Mouse (Mus musculus): ENCODE data around the gene Tmem233. TPM values are rescaled to one million over a fixed set of nuclear protein-coding genes. Genes with fewer than 3 reads are reported as not detected.

Tmem233 gene
- not detected in 2 replicates for polyA plus RNA-seq (2012; rRNA removed)

GRCm38 (mm10) chr5:116083081-116083480 is at the start of gene Tmem233:
Tmem233 (minus strand) TSS chr5:116083244.
- TF ChIP-seq CTCF (IDR thresholded peaks at IDR 0.05; ENCODE audit: extremely low read depth, insufficient read depth, low read length) (no peak), POLR2A (IDR thresholded peaks at IDR 0.05; ENCODE audit: extremely low read depth, insufficient read depth, low read length) (no peak)
- Histone ChIP-seq H3K27ac (ENCODE audit: insufficient read depth, low read length) (no peak within 1 kb of the TSS), H3K4me3 (ENCODE audit: insufficient read depth, low read length) (no peak within 1 kb of the TSS), H3K4me1 (ENCODE audit: control insufficient read depth, insufficient read depth, low read length) (no peaks in the 10 kb centered on the region)

GRCm38 (mm10) chr5:116123344-116123743 is 40.3 kb upstream of the Tmem233 start:
- Histone ChIP-seq H3K27ac (ENCODE audit: insufficient read depth, low read length) (no peak overlapping the region), H3K4me1 (ENCODE audit: control insufficient read depth, insufficient read depth, low read length) (no peaks in the 10 kb centered on the region), H3K4me3 (ENCODE audit: insufficient read depth, low read length) (no peak overlapping the region)
- peak; percentile 98 for TF ChIP-seq CTCF (IDR thresholded peaks at IDR 0.05; ENCODE audit: extremely low read depth, insufficient read depth, low read length)
- TF ChIP-seq POLR2A (IDR thresholded peaks at IDR 0.05; ENCODE audit: extremely low read depth, insufficient read depth, low read length): no peak

DNA sequence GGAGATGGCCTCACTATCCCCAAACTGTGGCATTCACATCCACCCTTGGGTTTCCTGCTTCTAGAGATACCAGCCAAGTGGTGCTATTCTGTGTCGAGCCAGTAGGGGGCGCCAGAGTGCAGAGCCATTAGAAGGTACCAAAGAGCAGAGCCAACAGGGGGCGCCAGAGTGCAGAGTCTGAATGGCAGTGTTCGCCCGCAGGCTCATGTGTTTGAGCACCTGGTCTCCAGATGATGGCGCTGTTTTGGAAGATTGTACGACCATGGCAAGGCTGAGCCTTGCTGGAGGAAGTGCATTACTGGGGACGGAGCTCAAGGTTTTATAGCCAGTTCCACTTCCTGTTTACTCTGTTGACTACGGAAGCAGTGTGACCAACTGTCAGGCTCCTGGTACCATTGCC is 33.5 kb upstream of the Tmem233 start:
- H3K4me3 ChIP-seq (ENCODE audit: insufficient read depth, low read length): no peak overlapping the region
- TF ChIP-seq POLR2A (IDR thresholded peaks at IDR 0.05; ENCODE audit: extremely low read depth, insufficient read depth, low read length): no peak
- peak; percentile 82 for TF ChIP-seq CTCF (IDR thresholded peaks at IDR 0.05; ENCODE audit: extremely low read depth, insufficient read depth, low read length)

GRCm38 (mm10) chr5:116116110-116116509 is 33.1 kb upstream of the Tmem233 start:
- Histone ChIP-seq H3K4me1 (ENCODE audit: control insufficient read depth, insufficient read depth, low read length) (no peaks in the 10 kb centered on the region), H3K4me3 (ENCODE audit: insufficient read depth, low read length) (no peak overlapping the region), H3K27ac (ENCODE audit: insufficient read depth, low read length) (no peak overlapping the region)
- TF ChIP-seq POLR2A (IDR thresholded peaks at IDR 0.05; ENCODE audit: extremely low read depth, insufficient read depth, low read length) (no peak), CTCF (IDR thresholded peaks at IDR 0.05; ENCODE audit: extremely low read depth, insufficient read depth, low read length) (no peak)

More for the DNA sequence above, 33.5 kb upstream of the Tmem233 start:
- no peak overlapping the region for H3K27ac ChIP-seq (ENCODE audit: insufficient read depth, low read length)
- no peaks in the 10 kb centered on the region for H3K4me1 ChIP-seq (ENCODE audit: control insufficient read depth, insufficient read depth, low read length)

DNA sequence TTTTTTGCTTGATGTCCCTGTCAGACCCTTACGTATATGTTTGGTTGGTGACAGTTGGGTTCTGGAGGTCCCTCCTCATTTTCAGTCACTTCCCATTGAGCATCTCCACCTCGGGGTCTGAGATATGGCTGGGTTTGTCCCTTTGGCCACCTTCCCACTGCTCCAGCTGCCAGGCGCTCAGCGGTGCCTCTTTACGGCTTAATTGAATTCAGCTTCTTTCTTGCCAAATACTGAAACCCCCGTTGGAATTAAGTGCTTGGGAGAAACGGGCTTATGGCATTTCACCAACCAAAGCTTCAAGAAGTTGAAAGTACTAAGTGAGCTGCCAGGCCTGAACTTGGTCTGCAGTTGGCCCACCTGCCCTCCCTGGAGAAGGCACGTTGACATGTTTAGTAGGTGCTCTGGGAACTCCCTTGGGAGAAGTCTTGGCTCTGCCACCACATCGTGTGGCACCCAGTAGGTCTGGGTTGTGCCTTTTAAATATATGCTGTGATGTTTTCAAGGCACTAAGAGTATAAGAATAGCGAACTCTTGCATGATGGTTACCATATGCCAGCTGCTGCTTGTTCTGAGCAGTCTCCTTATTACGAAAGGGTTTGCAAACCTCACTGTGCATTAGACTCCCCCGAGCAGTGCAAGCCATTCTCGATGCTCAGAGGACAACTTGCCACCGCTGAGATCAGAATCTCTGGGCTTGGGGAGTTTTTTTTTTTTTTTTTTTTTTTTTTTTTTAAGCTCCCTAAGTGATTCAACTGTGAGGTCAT is 32.2 kb upstream of the Tmem233 start:
- Histone ChIP-seq H3K27ac (ENCODE audit: insufficient read depth, low read length) (no peak overlapping the region), H3K4me1 (ENCODE audit: control insufficient read depth, insufficient read depth, low read length) (no peaks in the 10 kb centered on the region), H3K4me3 (ENCODE audit: insufficient read depth, low read length) (no peak overlapping the region)
- TF ChIP-seq CTCF (IDR thresholded peaks at IDR 0.05; ENCODE audit: extremely low read depth, insufficient read depth, low read length) (no peak), POLR2A (IDR thresholded peaks at IDR 0.05; ENCODE audit: extremely low read depth, insufficient read depth, low read length) (no peak)

DNA sequence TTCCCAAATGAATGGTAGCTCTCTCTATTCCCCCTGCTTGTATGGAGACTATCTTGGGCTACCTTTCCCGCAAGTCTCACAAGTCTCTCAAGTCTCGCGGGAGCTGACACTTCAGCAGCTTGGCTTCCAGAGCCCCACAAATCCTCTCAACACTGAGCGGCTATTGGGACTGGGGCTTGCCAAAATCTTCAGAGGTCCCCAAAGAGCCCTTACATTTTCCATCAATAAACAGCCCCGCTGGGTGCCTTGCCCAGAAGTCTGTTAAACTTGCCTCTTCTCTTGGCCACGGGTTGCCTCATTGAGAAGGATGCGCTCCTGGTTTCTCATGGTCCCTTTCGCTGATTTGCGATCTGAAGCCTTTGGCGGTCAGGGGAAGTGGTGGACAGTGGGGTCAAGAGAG is 25.6 kb upstream of the Tmem233 start:
- TF ChIP-seq CTCF (IDR thresholded peaks at IDR 0.05; ENCODE audit: extremely low read depth, insufficient read depth, low read length): no peak
- TF ChIP-seq POLR2A (IDR thresholded peaks at IDR 0.05; ENCODE audit: extremely low read depth, insufficient read depth, low read length): no peak
- Histone ChIP-seq H3K4me1 (ENCODE audit: control insufficient read depth, insufficient read depth, low read length) (no peaks in the 10 kb centered on the region), H3K27ac (ENCODE audit: insufficient read depth, low read length) (no peak overlapping the region), H3K4me3 (ENCODE audit: insufficient read depth, low read length) (no peak overlapping the region)

DNA sequence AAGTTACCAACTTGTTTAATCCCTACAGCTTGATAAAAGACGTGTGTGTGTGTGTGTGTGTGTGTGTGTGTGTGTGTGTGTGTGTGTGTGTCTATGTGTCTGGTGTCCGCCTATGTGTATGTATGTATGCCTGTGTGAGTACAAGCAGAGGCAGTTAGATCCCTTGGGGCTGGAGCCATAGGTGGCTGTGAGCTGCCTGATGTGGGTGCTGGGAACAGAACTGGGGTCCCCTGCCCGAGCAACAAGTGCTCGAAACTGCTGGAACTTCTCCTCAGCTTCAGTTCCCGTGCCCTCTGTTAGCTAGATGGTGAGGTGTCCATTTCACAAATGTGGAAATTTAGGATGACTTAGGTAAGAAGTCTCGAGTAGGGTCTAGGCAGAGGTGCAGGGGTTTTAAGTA is 1.2 kb upstream of the Tmem233 start:
- Histone ChIP-seq H3K27ac (ENCODE audit: insufficient read depth, low read length) (no peak overlapping the region), H3K4me1 (ENCODE audit: control insufficient read depth, insufficient read depth, low read length) (no peaks in the 10 kb centered on the region), H3K4me3 (ENCODE audit: insufficient read depth, low read length) (no peak overlapping the region)
- TF ChIP-seq CTCF (IDR thresholded peaks at IDR 0.05; ENCODE audit: extremely low read depth, insufficient read depth, low read length) (no peak), POLR2A (IDR thresholded peaks at IDR 0.05; ENCODE audit: extremely low read depth, insufficient read depth, low read length) (no peak)

DNA sequence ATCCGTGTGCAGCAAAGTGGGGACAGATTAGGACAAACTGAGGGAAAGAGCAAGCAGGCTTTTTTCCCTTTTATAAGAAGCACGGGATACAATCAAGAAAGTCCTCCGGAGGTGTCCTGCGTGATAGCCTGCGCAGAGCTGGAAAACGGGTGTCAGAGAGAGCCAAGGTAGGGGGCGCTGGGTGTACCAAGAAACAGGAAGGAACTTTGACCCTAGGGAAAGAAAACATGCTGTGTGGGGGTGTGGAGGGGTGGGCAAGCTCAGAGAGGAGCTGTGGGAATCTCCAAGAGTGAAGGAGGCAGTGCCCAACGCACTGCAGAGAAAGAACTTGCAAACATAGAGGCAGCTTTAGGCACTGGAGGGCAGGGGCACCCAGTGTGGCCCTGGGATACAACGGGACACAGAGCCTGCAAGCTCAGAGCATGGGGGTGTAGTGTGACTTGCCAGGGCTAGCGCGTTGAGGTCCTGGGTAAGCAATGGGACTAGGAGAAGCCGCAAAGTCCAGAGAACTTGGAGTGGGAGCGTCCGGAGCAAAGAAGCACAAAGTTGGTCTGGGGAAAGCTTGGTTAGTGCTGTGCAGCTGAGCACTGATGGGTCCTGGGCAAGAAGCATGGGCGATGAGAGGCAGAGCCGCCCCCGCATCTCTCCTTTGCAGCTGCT is 673 bp downstream of the Tmem233 start:
- Histone ChIP-seq H3K27ac (ENCODE audit: insufficient read depth, low read length) (no peak overlapping the region), H3K4me3 (ENCODE audit: insufficient read depth, low read length) (no peak overlapping the region), H3K4me1 (ENCODE audit: control insufficient read depth, insufficient read depth, low read length) (no peaks in the 10 kb centered on the region)
- TF ChIP-seq CTCF (IDR thresholded peaks at IDR 0.05; ENCODE audit: extremely low read depth, insufficient read depth, low read length): no peak
- TF ChIP-seq POLR2A (IDR thresholded peaks at IDR 0.05; ENCODE audit: extremely low read depth, insufficient read depth, low read length): no peak

- no peaks in the 10 kb centered on the region for H3K4me1 ChIP-seq (ENCODE audit: control insufficient read depth, insufficient read depth, low read length)
- no peak overlapping the region for H3K27ac ChIP-seq (ENCODE audit: insufficient read depth, low read length)
- TF ChIP-seq CTCF (IDR thresholded peaks at IDR 0.05; ENCODE audit: extremely low read depth, insufficient read depth, low read length): no peak
- no peak for TF ChIP-seq POLR2A (IDR thresholded peaks at IDR 0.05; ENCODE audit: extremely low read depth, insufficient read depth, low read length)
- no peak overlapping the region for H3K4me3 ChIP-seq (ENCODE audit: insufficient read depth, low read length)
Observed at GRCm38 (mm10) chr5:116081616-116082015, 1.4 kb downstream of the Tmem233 start.

GRCm38 (mm10) chr5:116080736-116081135 is 2.3 kb downstream of the Tmem233 start:
- Histone ChIP-seq H3K4me3 (ENCODE audit: insufficient read depth, low read length) (no peak overlapping the region), H3K4me1 (ENCODE audit: control insufficient read depth, insufficient read depth, low read length) (no peaks in the 10 kb centered on the region), H3K27ac (ENCODE audit: insufficient read depth, low read length) (no peak overlapping the region)
- TF ChIP-seq POLR2A (IDR thresholded peaks at IDR 0.05; ENCODE audit: extremely low read depth, insufficient read depth, low read length) (no peak), CTCF (IDR thresholded peaks at IDR 0.05; ENCODE audit: extremely low read depth, insufficient read depth, low read length) (no peak)
